Mouse (Mus musculus) adipocyte (in vitro differentiated cells): Measurements from ENCODE around the gene Lyg1.
"Not testable (repeated sequence)": the region's sequence is repeated elsewhere in the genome, so short reads cannot be mapped to it uniquely, and the experiment has no call there.

Experiments
- DNase-seq: peaks from one replicate; pipeline ENCODE4 v3.0.0-alpha.2; 2016; ENCODE audit warnings: low spot score

Gene Lyg1

DNA sequence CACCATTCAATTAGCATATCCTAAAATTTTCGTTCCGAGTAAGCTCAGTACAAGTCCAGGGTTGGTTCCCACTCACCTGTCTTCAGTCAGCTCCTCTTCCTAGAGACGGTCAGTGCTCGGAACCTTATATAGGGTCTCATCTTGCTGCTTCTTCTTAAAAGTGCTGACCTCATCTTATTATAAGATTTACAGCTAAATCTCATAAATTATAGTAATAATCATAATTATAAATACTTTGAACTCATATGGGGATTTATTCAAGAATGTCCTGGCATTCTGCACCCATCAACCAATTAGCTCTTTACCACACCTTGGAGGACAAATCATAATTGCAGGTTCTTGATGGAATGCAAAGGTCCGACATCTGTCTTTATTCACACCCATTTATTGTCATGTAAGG lies at the start of gene Lyg1:
Gene Lyg1 (minus strand): TSS at position 101 of the 400 bp plus-strand sequence.
- DNase-seq, result no peak

DNA sequence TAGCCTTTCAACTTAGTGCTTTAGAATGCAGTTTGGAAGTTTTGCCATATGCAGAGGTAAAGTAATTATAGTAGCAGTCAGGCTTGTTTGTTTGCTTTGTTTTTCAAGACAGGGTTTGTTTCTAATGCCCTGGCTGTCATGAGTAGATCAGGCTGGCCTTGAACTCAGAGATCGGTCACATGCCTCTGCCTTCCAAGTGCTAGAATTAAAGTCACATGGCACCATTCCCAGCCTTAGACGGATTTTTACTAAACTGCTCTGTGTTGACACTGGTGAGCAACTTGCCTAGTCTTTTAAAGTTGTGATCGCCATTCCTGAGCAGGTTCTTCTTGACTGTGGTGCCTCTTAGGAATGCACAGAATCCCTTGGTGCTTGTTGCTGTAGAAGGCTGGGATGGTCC lies 49.2 kb upstream of the Lyg1 start:
- DNase-seq, result peak; percentile 46

DNA sequence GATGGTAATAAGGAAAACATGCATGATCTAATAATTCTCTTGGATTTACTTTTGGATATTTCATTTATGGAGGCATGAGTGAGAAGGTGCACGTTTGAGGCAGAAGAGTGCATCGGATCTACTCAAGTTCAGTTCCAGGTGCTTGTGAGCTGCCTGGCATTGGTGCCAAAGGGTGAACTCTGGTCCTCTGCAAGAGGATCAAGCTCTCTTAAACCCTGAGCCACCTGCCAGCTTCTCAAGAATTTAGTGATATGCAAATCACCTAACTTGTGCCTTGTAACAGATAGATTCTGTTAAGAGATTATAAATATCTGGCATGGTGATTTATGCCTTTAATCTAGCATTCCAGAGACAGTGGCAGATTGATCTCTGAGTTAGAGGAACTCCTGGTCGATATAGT lies 45.5 kb upstream of the Lyg1 start:
- DNase-seq, result no peak

DNA sequence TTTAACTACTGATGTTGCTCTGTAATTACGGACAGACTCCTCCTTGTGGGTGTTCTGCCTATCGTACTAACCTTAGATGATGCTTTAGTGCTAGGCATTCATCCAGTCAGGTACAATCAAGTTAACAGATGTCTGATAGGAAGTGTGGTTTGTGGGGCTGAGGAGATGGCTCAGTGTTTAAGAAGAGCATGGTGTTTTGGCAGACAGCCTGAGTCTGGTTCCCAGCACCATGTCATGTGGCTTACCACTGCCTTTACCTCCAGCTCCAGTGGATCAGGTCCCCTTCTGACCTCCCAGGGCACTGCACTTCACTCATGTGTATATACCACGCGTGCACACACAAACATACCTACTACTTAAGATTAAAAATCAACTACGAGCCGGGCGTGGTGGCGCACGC lies 44.4 kb upstream of the Lyg1 start:
- no peak for DNase-seq

DNA sequence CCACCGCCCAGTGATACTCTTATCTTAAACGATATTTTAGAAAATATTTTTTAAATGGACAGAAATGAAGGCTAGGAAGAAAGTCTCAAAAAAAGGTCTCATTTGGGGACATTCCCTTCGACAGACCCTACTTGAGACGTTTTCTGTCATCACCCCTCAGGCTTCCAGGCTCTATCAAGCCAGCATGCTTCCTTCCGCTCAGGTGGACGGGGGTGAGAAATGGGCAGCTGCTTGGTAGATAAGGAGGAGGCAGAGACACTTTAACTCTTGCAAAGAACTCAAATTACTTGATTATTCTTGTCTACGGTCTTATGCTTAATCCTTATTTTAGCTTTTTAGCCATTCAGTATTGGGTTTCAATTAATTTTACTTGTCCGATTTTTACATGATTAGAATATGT lies 43.3 kb upstream of the Lyg1 start:
- DNase-seq, result no peak

DNA sequence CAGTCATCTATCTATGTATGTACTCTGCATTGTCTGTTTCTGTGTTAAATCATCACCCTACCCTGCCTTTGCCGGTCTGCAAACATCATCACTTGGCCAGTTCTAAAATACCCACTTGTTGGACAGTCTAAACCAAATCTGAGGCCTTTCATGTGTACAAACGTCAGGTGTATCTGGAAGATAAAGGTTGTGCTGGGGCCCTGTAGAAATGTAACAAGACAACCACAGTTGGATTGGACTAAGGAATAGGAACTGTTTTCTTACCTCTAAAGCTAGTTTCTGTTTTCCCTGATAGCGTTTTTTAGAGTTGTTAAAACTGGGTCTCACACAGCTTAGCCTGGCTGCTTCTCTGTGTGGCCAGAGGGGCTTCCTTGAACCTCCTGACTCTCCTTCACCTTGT lies 42.0 kb upstream of the Lyg1 start:
- DNase-seq, result no peak

DNA sequence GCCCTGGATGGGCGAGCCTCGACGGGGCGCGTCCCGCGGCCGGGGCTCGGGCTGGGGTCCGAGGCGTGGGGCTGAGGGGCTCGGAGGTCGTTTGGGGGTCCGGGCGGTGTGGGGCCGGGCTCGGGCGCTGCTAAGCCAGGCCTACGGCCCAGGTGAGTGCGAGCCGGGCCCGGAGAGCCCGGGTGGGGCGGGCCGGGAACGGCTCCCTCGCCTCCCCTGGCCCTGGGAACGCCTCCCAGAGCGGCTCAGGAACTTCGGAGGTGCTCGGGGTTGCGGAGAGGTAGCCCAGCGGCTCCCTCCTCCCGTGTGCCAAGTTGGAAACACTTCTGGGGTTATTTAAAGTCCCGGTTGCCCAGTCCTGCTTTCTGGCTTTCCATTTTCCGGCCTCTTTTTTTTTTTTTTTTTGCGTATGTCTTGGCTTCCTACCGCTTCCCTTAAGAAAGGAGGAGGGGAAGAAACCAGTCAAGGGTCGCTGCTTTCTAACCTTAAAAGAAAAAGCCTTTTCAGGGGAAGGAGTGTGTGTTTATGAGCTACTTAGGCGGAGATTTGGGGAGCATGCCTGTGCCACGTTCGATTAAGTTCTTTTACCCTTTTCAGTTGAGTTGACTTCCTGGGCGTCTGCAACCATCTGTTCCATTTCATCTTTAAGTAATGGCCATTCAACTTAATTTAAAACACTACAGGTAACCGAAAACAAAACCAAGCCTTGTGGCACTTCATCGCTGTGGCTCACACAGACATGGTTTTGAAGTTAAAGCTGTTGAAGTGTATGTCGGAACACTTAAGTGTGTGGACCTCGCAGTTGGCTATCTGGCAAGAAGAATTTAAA lies 41.0 kb upstream of the Lyg1 start:
- DNase-seq, result peak; percentile 44

DNA sequence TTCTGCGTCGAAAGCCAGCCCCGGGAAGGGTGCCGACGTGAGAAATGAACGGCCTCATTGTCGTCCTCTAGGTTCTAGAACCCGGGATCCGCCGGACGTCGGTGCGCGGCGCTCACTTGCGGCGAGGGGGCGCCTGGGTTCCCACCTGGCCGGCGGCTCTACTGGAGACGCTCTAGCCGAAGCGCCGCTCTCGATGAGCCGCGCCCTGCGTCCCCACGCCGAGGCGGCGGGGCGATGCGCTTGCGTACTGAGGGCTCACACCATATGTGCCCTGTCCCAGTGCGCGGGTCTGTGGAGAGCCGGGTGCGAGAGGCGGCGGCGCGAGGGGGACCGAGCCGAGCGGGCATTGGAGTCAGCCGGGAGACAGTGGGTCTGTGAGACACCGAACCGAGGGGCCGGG lies 40.3 kb upstream of the Lyg1 start, which contains the start of the genes Txndc9 and Eif5b:
Gene Txndc9 (minus strand): TSS at position 27 of the 400 bp plus-strand sequence.
Gene Eif5b (plus strand): TSS at position 144 of the 400 bp plus-strand sequence.
- DNase-seq, result peak; percentile 91

DNA sequence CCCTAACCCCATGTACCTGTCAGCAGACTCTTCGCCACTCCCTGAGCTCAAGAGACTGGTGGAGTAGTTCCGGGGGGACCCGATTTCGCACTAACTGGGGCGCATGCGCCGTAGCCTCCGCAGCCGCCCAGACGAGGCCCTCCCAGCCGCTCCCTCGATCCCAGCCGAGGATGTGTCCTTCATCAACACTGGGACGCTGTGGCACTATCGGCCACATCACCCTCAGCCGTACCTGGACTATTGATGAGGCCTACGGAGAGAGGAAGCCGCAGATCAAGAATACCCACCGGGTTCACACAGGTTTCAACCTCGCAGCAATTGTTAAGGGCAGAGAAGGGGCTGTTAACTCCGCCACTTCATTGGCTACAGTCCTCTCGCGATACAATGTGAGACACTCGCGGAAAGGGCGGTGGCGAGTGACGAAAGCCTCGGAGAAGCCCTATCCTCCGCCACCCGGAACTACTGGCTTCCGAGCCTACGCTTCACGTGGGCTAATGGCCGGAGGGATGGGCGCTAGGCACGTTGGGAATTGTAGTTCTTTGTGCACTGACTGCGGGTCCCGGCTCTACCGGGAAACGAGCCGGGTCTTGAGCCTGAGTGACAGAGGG lies 39.4 kb upstream of the Lyg1 start:
- peak; percentile 99 for DNase-seq

DNA sequence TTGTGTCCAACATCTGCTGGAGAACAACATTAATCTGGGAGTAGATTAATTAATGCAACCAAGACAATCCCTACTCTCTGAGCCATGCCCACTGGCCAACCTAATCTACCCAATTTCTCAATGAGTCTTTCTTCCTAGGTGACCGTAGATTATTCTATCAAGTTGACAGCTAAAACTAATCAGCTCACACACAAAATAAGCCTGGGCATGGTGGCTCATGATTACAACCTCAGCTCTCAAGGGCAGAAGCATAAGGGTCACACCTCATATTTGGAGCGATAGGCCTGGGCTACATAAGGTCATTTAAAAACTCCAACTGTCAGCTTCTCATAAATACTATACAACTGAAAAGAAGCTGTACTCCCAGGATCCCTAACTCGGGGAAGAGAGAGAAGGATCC lies 38.7 kb upstream of the Lyg1 start:
- DNase-seq, result no peak

DNA sequence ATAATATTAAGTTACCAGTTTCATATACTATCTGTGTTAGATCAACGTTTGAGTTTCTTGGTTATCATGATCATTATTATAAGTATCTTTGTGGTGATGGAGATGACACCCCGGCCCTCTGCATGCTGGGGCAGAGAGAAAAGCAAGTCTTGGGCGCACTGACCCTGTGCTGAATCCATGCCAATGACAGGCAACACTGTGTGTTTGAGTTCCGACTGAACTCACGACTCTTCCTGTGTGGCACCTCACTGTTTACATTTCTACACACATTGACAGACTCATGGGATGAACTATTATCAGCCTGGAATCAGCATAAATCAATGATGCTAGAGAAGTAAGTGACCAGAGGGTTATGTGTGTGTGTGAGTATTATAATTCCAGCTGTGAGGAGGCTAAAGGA lies 30.3 kb upstream of the Lyg1 start:
- no peak for DNase-seq

DNA sequence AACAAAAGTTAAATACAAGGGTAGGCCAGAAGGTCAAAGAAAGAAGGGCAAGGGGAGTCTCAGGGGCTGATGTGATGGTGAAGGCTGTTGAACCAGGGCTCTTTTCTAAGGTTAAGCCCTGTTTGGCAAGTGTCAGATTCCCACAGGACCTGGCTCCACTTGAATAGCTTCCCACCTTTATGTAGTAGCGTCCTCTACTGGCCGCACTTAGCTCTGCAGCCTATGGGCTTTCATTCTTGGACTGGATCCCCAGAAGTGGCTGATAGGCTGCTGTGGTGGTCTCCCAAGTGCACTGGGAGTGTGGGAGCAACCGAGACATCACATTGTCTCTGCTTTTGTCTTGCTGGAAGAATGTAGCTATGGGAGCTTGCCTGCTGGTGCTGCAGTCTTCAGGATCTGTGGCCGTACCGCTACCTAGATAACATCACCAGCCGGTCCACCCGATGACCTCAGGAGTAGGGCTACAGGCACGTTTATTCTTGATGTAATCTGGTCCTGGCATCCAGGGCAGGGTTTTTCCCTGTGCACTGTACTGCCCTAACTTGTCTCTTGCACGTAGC lies 28.3 kb upstream of the Lyg1 start:
- DNase-seq, result peak; percentile 61

DNA sequence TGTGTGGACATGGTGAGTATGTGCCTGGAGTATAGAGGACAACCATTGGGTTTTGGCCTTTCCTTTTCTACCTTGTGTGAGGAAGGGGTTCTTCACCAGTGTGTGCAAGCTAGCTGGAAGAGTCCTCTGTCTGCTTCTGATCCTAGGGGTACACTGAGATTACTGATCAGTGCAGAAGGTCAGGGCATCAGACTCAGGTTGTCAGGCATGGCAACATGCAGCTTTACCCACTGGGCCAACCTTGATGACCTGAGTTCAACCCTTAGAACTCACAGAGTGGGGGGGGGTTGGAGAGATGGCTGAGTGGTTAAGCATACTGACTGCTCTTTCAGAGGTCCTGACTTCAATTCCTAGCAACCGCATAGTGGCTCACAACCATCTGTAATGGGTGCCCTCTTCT lies 26.8 kb upstream of the Lyg1 start:
- DNase-seq, result no peak

DNA sequence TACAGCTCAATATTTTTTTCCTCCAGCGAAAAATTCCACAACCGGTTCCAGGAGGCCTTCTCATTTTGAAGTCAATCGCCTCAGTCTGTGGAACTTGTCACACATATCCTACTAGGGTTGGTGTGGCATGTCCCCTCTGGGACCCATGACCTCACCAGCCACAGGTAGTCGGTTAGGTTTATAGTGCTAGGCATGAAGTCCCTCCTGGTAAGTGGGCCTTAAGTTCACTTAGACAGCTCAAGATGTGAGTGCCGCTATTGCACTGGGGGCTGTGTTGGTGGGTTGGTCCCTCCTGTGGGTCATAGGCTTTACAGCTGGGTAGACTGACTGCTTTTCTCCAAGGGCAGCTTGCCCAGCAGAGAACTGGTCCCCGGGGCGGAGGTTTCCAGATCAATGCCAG lies 19.7 kb upstream of the Lyg1 start:
- no peak for DNase-seq

DNA sequence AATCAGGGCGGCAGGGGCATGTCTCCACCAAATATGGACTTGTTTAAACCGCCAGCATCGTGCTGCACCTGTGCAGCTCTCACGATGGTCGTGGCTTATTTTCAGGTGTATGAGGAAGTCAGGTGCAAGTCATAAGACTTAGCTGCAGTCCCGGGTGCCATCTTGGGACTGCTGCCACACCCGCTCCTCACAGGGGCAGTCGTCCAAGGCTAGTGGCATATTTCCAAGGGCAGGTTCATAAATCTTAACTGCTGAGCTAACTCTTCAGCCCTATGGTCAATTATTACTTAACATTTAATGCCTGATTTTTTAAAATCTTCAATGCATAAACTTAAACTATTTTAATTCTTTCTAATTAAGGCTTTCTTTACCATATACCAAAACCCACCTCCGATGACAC lies 19.1 kb upstream of the Lyg1 start:
- not testable (repeated sequence) for DNase-seq

DNA sequence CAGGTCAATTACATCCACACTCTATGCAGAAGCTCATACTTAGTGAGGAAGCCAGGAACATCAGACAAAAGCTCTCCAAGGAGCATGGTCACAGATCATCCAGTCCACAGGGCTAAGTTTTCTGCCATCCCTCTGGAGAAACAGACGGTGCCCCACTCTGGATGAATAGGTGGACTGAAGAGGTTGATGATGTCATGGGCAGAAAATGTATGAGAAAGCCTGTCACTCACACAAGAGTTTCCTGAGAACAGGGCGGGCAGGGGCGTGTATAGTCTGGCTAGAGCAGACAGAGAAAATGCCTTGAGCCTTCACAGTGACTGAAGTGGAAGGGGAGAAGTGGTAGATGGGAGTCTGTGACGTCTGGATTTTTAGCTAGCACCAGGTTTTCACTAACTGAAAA lies 14.0 kb upstream of the Lyg1 start:
- DNase-seq, result no peak

DNA sequence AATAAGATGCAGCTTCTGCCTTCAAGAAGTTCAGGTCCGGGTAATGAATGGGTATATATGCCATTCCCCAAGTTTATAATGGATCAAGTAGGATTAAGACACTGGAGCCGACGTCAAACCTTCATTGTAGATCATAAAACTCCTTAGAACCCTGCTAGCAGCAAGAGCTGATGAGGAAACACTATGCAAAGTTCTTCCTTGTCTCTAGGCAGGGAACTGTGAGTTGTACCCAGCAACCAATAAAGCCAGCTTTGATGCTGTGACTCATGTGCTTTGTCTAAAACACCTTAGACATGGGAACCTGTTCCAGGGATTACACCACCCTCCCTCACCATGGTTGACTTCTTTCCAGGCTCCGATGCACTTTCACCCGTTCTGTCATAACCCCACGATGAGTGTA lies 11.2 kb upstream of the Lyg1 start:
- DNase-seq, result no peak

DNA sequence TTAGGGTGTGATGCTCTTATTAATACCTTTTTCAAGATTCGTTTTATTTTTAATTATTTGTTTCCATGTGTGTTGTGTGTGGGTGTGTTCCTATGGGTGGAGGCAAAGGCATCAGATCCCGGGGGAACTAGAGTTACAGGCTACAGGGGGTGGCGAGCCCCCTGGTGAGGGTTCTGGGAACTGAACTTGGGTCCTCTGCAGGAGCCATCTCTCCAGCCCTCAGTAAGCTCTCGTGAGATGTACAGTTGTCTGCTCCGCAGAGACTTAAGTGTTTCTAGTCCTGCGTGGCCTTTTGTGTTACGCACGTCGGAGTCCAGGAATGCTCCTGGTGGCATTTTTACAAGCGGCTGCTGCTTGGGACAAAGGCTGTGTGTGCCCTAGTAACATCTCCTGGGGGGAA lies 8.0 kb upstream of the Lyg1 start:
- no peak for DNase-seq

DNA sequence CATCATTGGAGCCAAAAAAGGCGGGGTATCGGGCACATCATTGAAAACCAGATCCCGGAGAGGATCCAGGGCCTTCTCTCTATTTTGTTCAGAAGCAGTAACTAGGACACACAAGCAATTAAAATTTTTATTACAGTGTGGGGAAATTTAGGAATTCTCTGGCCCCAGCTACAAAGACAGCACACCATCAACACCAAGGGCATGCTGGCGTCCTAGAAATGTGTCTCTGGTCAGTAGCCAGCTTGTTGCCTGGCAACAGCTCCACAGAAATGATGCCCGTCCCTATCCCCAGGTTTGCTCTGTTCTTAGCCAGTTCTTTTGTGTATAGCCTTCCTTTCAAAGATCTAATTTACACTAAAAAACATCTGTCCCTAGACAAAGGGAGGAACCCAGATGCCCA lies 1.9 kb upstream of the Lyg1 start:
- DNase-seq, result no peak

DNA sequence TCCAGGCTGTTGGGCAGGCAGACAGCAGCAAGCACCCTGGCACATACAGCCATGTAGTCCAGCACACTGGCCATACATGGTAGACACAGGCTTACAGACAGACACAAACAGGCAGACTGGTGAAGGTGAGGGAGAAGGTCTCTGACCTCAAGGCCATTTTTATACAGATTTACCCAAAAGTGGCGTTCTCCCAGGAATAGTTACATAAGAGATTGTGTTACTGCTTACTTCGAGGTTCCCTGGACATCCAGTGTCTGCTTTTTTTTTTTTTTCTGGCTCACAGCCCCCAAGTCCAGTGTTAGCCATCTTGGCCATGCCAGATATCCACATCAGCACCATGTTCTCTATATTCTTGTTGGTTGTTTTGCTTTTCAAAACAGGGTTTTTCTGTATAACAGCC lies 957 bp upstream of the Lyg1 start:
- DNase-seq, result no peak

DNA sequence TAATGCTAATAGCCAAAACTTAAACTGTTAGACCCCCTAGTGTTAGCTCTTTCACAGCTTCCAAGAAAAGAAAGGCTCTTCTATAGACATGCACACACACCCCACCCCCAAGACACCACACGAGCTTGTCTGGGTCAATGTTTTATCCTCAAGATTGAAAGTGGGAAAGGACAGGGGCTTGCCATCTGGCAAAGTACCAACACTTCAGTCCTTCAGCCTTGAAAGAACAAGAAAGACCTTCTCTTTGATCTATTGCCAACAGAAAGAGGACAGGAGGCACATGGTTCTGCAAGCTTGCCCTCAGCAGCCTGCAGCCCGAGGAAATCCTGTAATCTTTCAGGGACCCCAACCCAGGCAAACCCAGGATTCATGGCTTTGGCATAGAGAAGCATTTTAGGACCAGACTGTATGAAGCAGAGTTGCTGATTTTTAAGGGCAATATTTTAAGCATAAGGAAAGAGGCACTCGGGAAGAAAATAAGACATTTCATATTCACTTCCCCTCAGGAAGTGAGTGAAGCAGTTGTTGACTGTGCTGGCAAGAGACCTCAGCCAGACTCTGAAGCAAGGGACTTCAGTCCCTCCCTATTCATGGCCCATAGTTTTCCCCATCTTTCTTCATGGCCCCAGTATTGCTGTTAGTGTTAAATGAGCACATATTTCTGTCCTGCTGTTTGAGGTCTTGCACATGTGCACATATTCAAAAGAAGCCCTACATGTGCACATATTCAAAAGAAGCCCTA lies 698 bp downstream of the Lyg1 start:
- DNase-seq, result no peak

DNA sequence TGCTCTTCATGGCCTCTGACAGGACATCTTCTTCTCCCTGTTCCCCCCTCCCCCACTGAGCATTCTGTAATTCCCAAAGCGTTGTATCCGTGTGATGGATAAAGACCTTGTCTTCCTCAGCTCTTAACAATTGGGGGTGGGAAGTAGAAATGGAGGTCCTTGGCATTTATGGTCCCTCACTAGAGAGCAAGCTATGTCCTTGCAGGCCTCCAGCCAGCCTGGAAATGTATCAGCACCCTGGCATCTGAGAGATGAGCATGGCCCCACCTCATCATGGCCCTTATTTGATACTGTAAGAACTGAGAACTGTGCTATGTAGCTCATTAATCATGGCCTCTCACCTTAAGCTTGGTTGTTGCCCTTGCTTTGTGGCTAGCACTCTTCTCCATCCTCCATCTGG lies 2.3 kb downstream of the Lyg1 start:
- DNase-seq, result no peak

DNA sequence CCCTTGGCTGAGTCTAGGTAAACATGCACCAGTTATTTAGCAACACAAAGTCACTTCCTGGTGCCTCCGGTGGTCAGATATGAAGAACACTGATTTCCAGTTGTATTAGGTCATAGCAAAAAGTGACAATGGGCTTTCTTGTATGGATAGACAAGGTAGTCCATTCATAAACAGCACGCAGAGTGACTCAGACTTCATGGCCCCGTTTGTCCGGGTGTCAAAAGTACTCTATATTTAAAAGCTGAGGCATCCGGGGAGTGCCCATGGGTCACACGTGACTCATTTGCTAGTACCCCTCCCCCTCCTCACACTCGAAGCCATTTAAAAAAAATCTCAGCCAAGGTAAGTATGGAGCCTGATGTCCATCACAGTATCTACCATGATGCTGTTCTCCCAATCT lies 2.8 kb downstream of the Lyg1 start:
- no peak for DNase-seq
